Mouse (Mus musculus): ENCODE measurements at regions not wholly inside any gene's neighbourhood (a gene's known extent, or its start where the extent isn't known, plus 50 kb on each side); places are given as distances from the start of the nearest gene placed in this dataset.

DNA sequence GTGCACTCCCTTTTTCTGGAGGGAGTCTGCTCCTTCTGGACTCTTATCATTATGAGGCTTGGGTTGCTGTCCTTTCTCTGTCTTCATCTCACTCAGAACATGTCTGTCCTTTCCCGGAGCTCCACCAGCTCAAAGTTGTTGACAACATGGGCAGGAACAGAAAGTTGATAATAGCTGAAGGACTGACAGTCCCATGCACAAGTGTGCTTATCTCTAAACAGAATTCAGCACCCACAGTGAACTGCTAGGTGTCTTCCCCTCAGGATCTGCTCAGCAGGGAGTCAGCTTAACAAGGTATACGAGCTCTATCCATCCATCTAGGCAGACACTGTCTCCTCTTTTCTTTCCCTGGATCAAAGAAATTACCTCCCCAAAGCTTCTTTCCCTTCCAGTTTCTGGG, 89.2 kb upstream of the Rab11fip2 start:
- no peak for DNase-seq (ENCODE audit: low read depth)

GRCm38 (mm10) chr19:60030212-60030788, 86.8 kb upstream of the Rab11fip2 start:
- DNase-seq (ENCODE audit: low read depth) = no peak

- no peak for DNase-seq (ENCODE audit: low read depth)
These were observed 86.3 kb upstream of the Rab11fip2 start for GRCm38 (mm10) chr19:60029720-60030119.

DNA sequence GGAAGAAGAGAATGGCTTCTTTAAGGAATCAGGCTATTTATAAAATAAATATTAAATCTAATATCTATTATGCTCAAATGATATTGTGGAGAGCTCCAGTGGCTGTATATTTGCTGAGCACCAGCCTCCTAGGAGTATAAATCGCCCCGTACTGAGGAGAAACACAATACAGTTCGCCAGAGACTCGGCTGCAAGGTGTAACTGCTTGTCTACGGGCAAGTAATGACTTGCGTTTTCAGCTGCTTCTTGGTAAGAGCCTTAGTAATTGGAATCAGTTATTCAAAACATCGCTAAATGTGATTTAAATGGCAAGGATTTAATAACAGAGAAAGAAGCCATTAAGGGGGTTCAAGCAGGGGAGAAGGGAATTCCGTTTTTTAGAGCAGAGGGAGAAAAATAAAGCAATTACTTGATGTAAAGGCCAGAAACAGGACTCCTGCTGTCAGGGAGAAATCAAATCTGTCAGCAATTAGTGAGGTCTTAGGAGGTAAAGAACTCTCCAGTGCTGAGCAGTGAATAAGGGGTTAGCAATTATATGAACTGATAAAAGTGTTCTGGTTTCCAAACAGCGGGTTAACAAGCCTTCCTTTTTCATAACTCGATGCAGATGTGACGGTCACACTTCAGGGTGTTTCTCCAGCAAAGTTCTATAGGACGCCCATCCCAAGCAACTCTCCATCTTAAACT, 72.3 kb upstream of the Rab11fip2 start:
- no peak for DNase-seq (ENCODE audit: low read depth)

GRCm38 (mm10) chr19:59995557-59995956, 52.1 kb upstream of the Rab11fip2 start:
- no peak for DNase-seq (ENCODE audit: low read depth)
